Mouse (Mus musculus) bone marrow, adult 2 months (tissue): ENCODE results near the gene Zer1.
A peak's percentile ranks its signal among the peaks of the same experiment; 100 is the strongest.

Source experiments
- CTCF ChIP-seq: fragments of 200-500 bp; IDR thresholded peaks from 2 replicates; pipeline ENCODE4 v1.5.1; 2011; ENCODE audit warnings: low read length, control low read depth; ENCODE audit not compliant: control insufficient read depth, insufficient read depth
- POLR2A ChIP-seq: fragments of 200-500 bp; IDR thresholded peaks from 2 replicates; pipeline ENCODE4 v1.6.1; 2011; ENCODE audit warnings: low read depth, mild to moderate bottlenecking, control low read depth, low read length, borderline replicate concordance; ENCODE audit not compliant: control insufficient read depth

GRCm38 (mm10) chr2:30133613-30134377, 9.4 kb upstream of the Zer1 start, which contains the start of gene Tbc1d13:
- no peak for TF ChIP-seq CTCF
- peak; percentile 90 for TF ChIP-seq POLR2A
